Mouse (Mus musculus) myocyte (in vitro differentiated cells): ENCODE results near the gene Tgds. TPM values are rescaled to one million over a fixed set of nuclear protein-coding genes. Genes with fewer than 3 reads are reported as not detected.
A peak's percentile ranks its signal among the peaks of the same experiment; 100 is the strongest.

Experiments used
- H3K27me3 ChIP-seq: one replicate; pipeline ENCODE4 v1.6.1; 2011; ENCODE audit not compliant: control insufficient read depth, insufficient read depth, insufficient read length
- H3K36me3 ChIP-seq: one replicate; pipeline ENCODE4 v1.6.1; 2011; ENCODE audit not compliant: control insufficient read depth, insufficient read depth
- H3K4me2 ChIP-seq: one replicate; pipeline ENCODE4 v1.6.1; 2011; ENCODE audit warnings: low read depth, control low read depth
- H3K4me3 ChIP-seq: one replicate; pipeline ENCODE4 v1.5.1; 2011; ENCODE audit warnings: mild to moderate bottlenecking, control low read depth, moderate library complexity
- H3K79me2 ChIP-seq: one replicate; pipeline ENCODE4 v1.6.1; 2011; ENCODE audit not compliant: control insufficient read depth, insufficient read depth
- H3ac ChIP-seq: one replicate; pipeline ENCODE4 v1.6.1; 2011; ENCODE audit not compliant: control insufficient read depth, insufficient read length
- CEBPB ChIP-seq: IDR thresholded peaks from 2 replicates; pipeline ENCODE4 v1.6.1; 2011; ENCODE audit warnings: mild to moderate bottlenecking, moderate library complexity; ENCODE audit not compliant: poor library complexity, insufficient read depth, severe bottlenecking
- E2F4 ChIP-seq: IDR thresholded peaks from one replicate; pipeline ENCODE4 v1.6.1; 2011; ENCODE audit warnings: mild to moderate bottlenecking, control low read depth, moderate library complexity; ENCODE audit not compliant: insufficient read depth
- MAX ChIP-seq: IDR thresholded peaks from one replicate; pipeline ENCODE4 v1.6.1; 2011; ENCODE audit warnings: low read depth, mild to moderate bottlenecking, control low read depth
- MYOD1 ChIP-seq, 3 experiments: IDR thresholded peaks; one replicate each; pipeline ENCODE4 v1.6.1; 2011; ENCODE audit warnings: control low read depth in 2 of 3, low read depth in 2 of 3, mild to moderate bottlenecking in 2 of 3, moderate library complexity in 1 of 3; ENCODE audit not compliant: insufficient read length in 2 of 3, control insufficient read depth in 1 of 3
- MYOG ChIP-seq, 3 experiments: IDR thresholded peaks; one replicate each; pipeline ENCODE4 v1.6.1; 2011; ENCODE audit warnings: control low read depth in 2 of 3, low read depth in 2 of 3, mild to moderate bottlenecking in 2 of 3; ENCODE audit not compliant: insufficient read length in 2 of 3, control insufficient read depth in 1 of 3, insufficient read depth in 1 of 3
- POLR2A ChIP-seq: IDR thresholded peaks from one replicate; pipeline ENCODE4 v1.6.1; 2011; ENCODE audit warnings: low read depth, mild to moderate bottlenecking, control low read depth, moderate library complexity; ENCODE audit not compliant: insufficient read length
- POLR2AphosphoS2 ChIP-seq: IDR thresholded peaks from one replicate; pipeline ENCODE4 v1.6.1; 2011; ENCODE audit warnings: low read depth, control low read depth; ENCODE audit not compliant: insufficient read length
- REST ChIP-seq: IDR thresholded peaks from one replicate; pipeline ENCODE4 v1.6.1; 2011; ENCODE audit warnings: mild to moderate bottlenecking, control low read depth, moderate library complexity; ENCODE audit not compliant: insufficient read depth, insufficient read length
- SRF ChIP-seq: IDR thresholded peaks from one replicate; pipeline ENCODE4 v1.6.1; 2011; ENCODE audit warnings: low read depth; ENCODE audit not compliant: control insufficient read depth, insufficient read length
- TCF12 ChIP-seq: IDR thresholded peaks from one replicate; pipeline ENCODE4 v1.6.1; 2011; ENCODE audit warnings: mild to moderate bottlenecking, control low read depth; ENCODE audit not compliant: poor library complexity, insufficient read depth, severe bottlenecking
- TCF3 ChIP-seq: IDR thresholded peaks from one replicate; pipeline ENCODE4 v1.6.1; 2011; ENCODE audit warnings: low read depth, control low read depth; ENCODE audit not compliant: insufficient read length
- USF1 ChIP-seq: IDR thresholded peaks from one replicate; pipeline ENCODE4 v1.6.1; 2011; ENCODE audit warnings: low read depth, mild to moderate bottlenecking, control low read depth, moderate library complexity
- polyA plus RNA-seq: library from polyadenylated mRNA; unstranded; fragments of >200 nt; fragmentation: generic; extraction: Trizol; gene quantifications from one replicate; pipeline ENCODE4 v1.2.1, GENCODE M21; 2012; ENCODE audit warnings: missing spikeins

Tgds gene
- polyA plus RNA-seq, 1 experiment: 10.0 TPM

DNA sequence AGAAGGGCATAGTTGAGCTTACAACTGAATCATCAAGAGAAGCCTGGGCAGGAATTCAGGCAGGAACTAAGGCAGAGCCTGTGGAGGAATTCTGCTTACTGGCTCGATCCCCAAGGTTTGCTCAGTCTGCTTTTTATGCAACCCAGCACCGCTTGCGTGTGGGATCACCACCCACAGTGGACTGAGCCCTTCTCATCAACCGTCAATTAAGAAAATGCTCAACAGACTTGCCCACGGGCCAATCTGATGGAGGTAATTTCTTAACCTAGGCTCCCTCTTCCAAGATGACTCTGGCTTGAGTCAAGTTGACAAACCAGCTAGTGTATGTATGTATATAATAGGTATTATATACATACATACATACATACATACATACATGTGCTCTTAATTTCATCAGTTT is 9.7 kb upstream of the Tgds start:
- Histone ChIP-seq H3K79me2 (no peaks in the 10 kb centered on the region), H3ac (no peak overlapping the region), H3K27me3 (no peaks in the 10 kb centered on the region), H3K4me2 (no peak overlapping the region), H3K4me3 (no peak overlapping the region), H3K36me3 (no peaks in the 10 kb centered on the region)
- TF ChIP-seq CEBPB (no peak), E2F4 (no peak), MYOD1 (IDR thresholded peaks at IDR 0.05; ENCODE audit: control insufficient read depth in 1 of 3, insufficient read length in 2 of 3, low read depth in 2 of 3) (no peak), POLR2A (no peak), TCF3 (no peak), MAX (no peak), SRF (no peak)

DNA sequence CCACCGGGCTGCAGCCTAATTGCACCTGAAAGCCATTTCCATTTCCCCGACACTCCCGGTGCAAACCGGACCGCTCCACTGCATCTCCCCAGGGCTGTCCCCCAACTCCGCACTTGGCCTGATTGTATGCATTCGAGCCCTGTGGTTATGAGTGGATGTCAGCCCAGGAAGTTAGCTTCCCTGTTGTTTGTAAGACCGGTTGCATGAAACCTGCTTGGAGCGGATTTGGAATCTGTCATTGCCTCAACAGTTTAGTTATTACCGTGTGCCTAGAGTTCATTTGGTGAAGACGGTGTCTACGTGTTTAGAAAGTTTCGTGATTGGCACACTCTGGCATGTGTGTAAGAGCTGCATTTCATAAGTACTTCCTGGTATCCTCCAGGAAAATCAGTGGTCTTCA is 4.9 kb upstream of the Tgds start:
- Histone ChIP-seq H3K79me2 (peaks cover under 1% of the 10 kb centered on the region), H3K4me2 (peak overlapping the region; percentile 93), H3ac (peak overlapping the region; percentile 89), H3K27me3 (no peaks in the 10 kb centered on the region), H3K36me3 (no peaks in the 10 kb centered on the region), H3K4me3 (peak overlapping the region; percentile 36)
- TF ChIP-seq POLR2A (no peak), TCF12 (no peak), MAX (no peak), USF1 (no peak), CEBPB (no peak), REST (no peak), POLR2AphosphoS2 (no peak)

DNA sequence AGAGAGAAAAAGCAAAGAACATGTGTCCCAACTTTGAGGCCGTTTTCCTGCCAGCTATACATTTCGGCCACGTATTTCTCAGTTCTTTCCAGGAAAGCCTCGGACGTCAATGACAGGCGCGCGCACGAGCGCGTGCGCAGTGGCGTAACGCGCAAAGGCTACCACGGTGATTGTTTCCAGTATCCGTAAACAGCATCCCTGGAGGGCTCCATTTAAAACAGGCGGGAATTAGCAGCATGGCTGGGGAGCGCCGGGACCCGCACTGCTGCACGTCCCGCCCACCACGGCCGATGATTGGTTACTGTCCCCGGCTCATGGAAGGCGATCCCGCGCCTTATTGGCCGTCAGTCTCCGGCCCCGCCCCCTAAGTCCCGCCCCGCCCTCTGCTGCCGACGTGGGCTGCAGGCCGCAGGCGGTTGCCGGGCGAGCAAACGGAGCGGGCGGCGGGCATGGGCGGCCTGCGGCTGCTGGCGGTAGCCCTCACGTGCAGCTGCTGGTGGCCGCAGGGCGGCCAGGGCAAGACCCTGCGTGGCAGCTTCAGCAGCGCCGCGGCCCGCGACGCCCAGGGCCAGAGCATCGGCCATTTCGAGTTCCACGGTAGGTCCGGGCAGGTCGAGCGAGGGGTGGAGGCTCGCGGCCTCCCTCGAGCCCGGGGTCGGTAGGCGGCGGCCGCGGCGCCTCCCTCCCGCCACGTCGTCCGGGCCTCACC is 4.3 kb upstream of the Tgds start, which contains the start of gene Gpr180:
Gene Gpr180 (plus strand): TSS at position 415 of the 709 bp plus-strand sequence.
- no peak for TF ChIP-seq TCF3
- TF ChIP-seq MYOD1 (IDR thresholded peaks at IDR 0.05; ENCODE audit: control insufficient read depth in 1 of 3, insufficient read length in 2 of 3, low read depth in 2 of 3): peak in 1 of 3 experiments; percentile 41
- TF ChIP-seq USF1: no peak
- peak; percentile 3 for TF ChIP-seq MAX
- peak; percentile 80 for TF ChIP-seq POLR2AphosphoS2
- no peak for TF ChIP-seq CEBPB
- peak; percentile 85 for TF ChIP-seq POLR2A
- no peak for TF ChIP-seq SRF
- TF ChIP-seq MYOG (IDR thresholded peaks at IDR 0.05; ENCODE audit: control insufficient read depth in 1 of 3, insufficient read depth in 1 of 3, insufficient read length in 2 of 3, low read depth in 2 of 3): peak in 2 of 3 experiments; percentile 35 to 57
- TF ChIP-seq TCF12: no peak
- TF ChIP-seq E2F4: peak; percentile 36
- TF ChIP-seq REST: no peak
- H3K4me3 ChIP-seq: peak within 1 kb of the TSS; percentile 36
- H3K36me3 ChIP-seq: no peaks in the 10 kb centered on the region
- H3K79me2 ChIP-seq: peaks cover 5% of the 10 kb centered on the region
- peak within 1 kb of the TSS; percentile 93 for H3K4me2 ChIP-seq
- peak within 1 kb of the TSS; percentile 89 for H3ac ChIP-seq
- no peaks in the 10 kb centered on the region for H3K27me3 ChIP-seq

DNA sequence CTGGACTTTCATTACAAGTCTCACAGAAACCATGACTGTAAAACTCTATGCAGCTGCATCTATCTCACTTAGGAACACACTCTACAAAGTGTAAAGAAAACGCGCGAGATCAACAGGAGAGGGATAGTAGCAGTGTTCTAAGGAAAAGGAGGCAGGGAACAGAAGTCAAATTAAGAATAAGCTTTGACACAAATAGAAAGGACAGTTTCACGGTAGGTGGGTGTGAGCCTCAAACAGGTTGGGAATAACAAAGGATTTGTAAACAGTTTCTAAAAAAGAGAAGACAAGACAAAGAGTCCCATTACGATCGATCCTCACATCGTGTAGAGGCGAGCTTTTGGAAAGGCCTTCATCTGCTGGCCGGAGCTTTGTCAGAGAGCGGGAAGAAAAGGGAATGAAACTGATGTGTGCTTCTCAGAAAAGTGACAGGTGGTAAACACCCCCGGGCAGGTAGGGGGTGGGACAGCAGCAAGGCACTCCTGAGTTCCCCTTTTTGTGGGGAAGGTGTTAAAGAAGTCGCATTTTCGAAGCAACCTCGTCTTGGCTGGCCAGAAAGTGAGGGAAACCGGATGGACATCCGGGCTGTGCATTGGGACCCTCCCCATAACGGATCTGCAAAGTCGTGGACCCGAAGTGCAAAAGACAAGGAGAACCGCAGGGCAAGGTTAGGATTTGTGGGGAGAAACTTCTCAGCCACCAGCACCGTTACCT is 469 bp downstream of the Tgds start:
- Histone ChIP-seq H3K79me2 (peaks cover 17% of the 10 kb centered on the region), H3K36me3 (peaks cover 4% of the 10 kb centered on the region), H3K4me2 (peak overlapping the region; percentile 68), H3ac (peak overlapping the region; percentile 43), H3K27me3 (no peaks in the 10 kb centered on the region), H3K4me3 (peak overlapping the region; percentile 82)
- TF ChIP-seq CEBPB: no peak
- TF ChIP-seq POLR2A: no peak
- TF ChIP-seq MYOD1 (IDR thresholded peaks at IDR 0.05; ENCODE audit: control insufficient read depth in 1 of 3, insufficient read length in 2 of 3, low read depth in 2 of 3): no peak
- no peak for TF ChIP-seq E2F4
- no peak for TF ChIP-seq TCF12
- TF ChIP-seq TCF3: no peak
- no peak for TF ChIP-seq MAX
- no peak for TF ChIP-seq POLR2AphosphoS2
- TF ChIP-seq MYOG (IDR thresholded peaks at IDR 0.05; ENCODE audit: control insufficient read depth in 1 of 3, insufficient read depth in 1 of 3, insufficient read length in 2 of 3, low read depth in 2 of 3): no peak
- no peak for TF ChIP-seq SRF
- no peak for TF ChIP-seq USF1
- no peak for TF ChIP-seq REST
